Mouse (Mus musculus): Measurements from ENCODE around the gene Rhot2. TPM values are rescaled to one million over a fixed set of nuclear protein-coding genes. Genes with fewer than 3 reads are reported as not detected.

The Rhot2 gene
- polyA plus RNA-seq, 1 experiment from 2014 or later: 24.0 TPM

GRCm38 (mm10) chr17:25839455-25840235, 5.0 kb downstream of the Rhot2 start:
- no peak overlapping the region for H3K27ac ChIP-seq (ENCODE audit: poor library complexity, severe bottlenecking)
- no peak overlapping the region for H3K4me2 ChIP-seq
- no peak overlapping the region for H3K4me3 ChIP-seq
- no peaks in the 10 kb centered on the region for H3K9me3 ChIP-seq (replicated peaks)
- H3K9ac ChIP-seq: no peak overlapping the region
- 86% methylated on average over 14 of the region's 14 CpGs for WGBS
- no peak for ATAC-seq (ENCODE audit: insufficient number of reproducible peaks, low FRiP score)
- H3K4me1 ChIP-seq (replicated peaks): peaks cover 48% of the 10 kb centered on the region
- H3K27me3 ChIP-seq (replicated peaks): no peaks in the 10 kb centered on the region
- H3K36me3 ChIP-seq: peaks cover 64% of the 10 kb centered on the region

GRCm38 (mm10) chr17:25838904-25839303, 5.7 kb downstream of the Rhot2 start:
- Histone ChIP-seq H3K27me3 (replicated peaks) (no peaks in the 10 kb centered on the region), H3K4me1 (replicated peaks) (peaks cover 55% of the 10 kb centered on the region), H3K9me3 (replicated peaks) (no peaks in the 10 kb centered on the region), H3K4me3 (no peak overlapping the region), H3K27ac (ENCODE audit: poor library complexity, severe bottlenecking) (no peak overlapping the region), H3K36me3 (peaks cover 64% of the 10 kb centered on the region), H3K9ac (no peak overlapping the region), H3K4me2 (no peak overlapping the region)
- ATAC-seq (ENCODE audit: insufficient number of reproducible peaks, low FRiP score): no peak
- WGBS: 86% methylated on average over 4 of the region's 4 CpGs

DNA sequence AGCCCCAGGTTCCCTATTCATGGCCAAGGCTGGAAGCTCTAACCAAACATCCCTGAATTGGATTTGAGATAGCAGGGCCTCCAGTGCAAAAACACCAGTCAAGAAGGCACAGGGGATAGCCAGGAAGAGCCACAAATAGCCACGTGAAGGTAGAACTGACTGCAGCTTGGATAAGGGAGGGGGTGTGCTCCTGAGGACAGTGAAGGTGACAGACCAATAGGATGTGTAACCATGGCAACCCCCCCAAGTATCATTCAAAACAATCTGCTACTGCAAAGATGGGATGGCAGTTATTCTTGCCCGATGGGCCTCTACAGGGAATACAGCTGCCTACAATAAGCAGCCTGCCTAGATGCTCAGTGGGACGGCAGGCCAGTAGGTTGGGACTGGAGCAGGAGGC, 7.1 kb downstream of the Rhot2 start:
- H3K9ac ChIP-seq: peak overlapping the region; percentile 72; the same call in 1 of the 2 replicates
- H3K9me3 ChIP-seq (replicated peaks): no peaks in the 10 kb centered on the region
- 32% methylated on average over 3 of the region's 3 CpGs for WGBS
- no peaks in the 10 kb centered on the region for H3K27me3 ChIP-seq (replicated peaks)
- peaks cover 60% of the 10 kb centered on the region for H3K36me3 ChIP-seq
- ATAC-seq (ENCODE audit: insufficient number of reproducible peaks, low FRiP score): no peak
- peak overlapping the region; percentile 71 for H3K27ac ChIP-seq (ENCODE audit: poor library complexity, severe bottlenecking)
- peaks cover 49% of the 10 kb centered on the region for H3K4me1 ChIP-seq (replicated peaks)
- H3K4me2 ChIP-seq: peak overlapping the region; percentile 94
- H3K4me3 ChIP-seq: peak overlapping the region; percentile 46; the same call in 1 of the 2 replicates

- peak within 1 kb of the TSS; percentile 46 for H3K4me3 ChIP-seq
- WGBS: 3% methylated on average over 29 of the region's 29 CpGs
- H3K9me3 ChIP-seq (replicated peaks): no peaks in the 10 kb centered on the region
- H3K9ac ChIP-seq: peak within 1 kb of the TSS; percentile 72
- peak within 1 kb of the TSS; percentile 94 for H3K4me2 ChIP-seq
- H3K27ac ChIP-seq (ENCODE audit: poor library complexity, severe bottlenecking): peak within 1 kb of the TSS; percentile 71
- peak; percentile 10; the same call in 1 of the 2 replicates for ATAC-seq (ENCODE audit: insufficient number of reproducible peaks, low FRiP score)
- peaks cover 55% of the 10 kb centered on the region for H3K36me3 ChIP-seq
- H3K4me1 ChIP-seq (replicated peaks): peaks cover 49% of the 10 kb centered on the region
- H3K27me3 ChIP-seq (replicated peaks): no peaks in the 10 kb centered on the region
Observed at GRCm38 (mm10) chr17:25837076-25837410, 7.6 kb downstream of the Rhot2 start, which contains the start of gene Rhbdl1. Gene Rhbdl1 (minus strand): TSS chr17:25837295.

- peaks cover 54% of the 10 kb centered on the region for H3K4me1 ChIP-seq (replicated peaks)
- H3K4me2 ChIP-seq: peak overlapping the region; percentile 94
- H3K9me3 ChIP-seq (replicated peaks): no peaks in the 10 kb centered on the region
- H3K9ac ChIP-seq: peak overlapping the region; percentile 72
- H3K36me3 ChIP-seq: peaks cover 53% of the 10 kb centered on the region
- WGBS: 23% methylated on average over 23 of the region's 23 CpGs
- ATAC-seq (ENCODE audit: insufficient number of reproducible peaks, low FRiP score): no peak
- H3K27ac ChIP-seq (ENCODE audit: poor library complexity, severe bottlenecking): peak overlapping the region; percentile 71
- peak overlapping the region; percentile 46 for H3K4me3 ChIP-seq
- no peaks in the 10 kb centered on the region for H3K27me3 ChIP-seq (replicated peaks)
Observed at GRCm38 (mm10) chr17:25836397-25837075, 8.1 kb downstream of the Rhot2 start.

DNA sequence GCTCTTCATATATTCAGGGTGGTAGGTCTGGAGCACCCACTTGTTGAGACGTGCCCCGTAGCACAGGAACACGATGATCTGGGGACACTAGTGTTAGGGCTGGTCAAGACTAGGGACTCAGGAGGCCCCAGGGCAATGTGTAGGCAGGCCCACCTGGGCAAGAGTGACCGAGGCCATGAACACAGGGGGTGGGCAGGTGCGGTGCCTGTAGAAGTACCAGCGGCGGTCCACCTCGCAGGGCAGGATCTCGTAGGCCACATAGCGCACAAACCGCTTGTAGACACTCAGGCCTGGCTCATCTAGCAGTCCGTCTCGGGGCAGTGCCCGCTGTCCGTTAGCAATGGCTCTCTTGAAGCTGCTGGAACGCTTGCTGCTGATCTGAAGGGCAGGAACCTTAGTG, 8.8 kb downstream of the Rhot2 start:
- Histone ChIP-seq H3K27me3 (replicated peaks) (no peaks in the 10 kb centered on the region), H3K9me3 (replicated peaks) (no peaks in the 10 kb centered on the region), H3K36me3 (peaks cover 53% of the 10 kb centered on the region), H3K9ac (peak overlapping the region; percentile 72), H3K4me2 (peak overlapping the region; percentile 94), H3K27ac (ENCODE audit: poor library complexity, severe bottlenecking) (no peak overlapping the region), H3K4me1 (replicated peaks) (peaks cover 62% of the 10 kb centered on the region), H3K4me3 (0 out of 2 replicates have a peak overlapping the region, but pooled peaks have one; percentile 46)
- ATAC-seq (ENCODE audit: insufficient number of reproducible peaks, low FRiP score): no peak
- WGBS: 95% methylated on average over 16 of the region's 16 CpGs

DNA sequence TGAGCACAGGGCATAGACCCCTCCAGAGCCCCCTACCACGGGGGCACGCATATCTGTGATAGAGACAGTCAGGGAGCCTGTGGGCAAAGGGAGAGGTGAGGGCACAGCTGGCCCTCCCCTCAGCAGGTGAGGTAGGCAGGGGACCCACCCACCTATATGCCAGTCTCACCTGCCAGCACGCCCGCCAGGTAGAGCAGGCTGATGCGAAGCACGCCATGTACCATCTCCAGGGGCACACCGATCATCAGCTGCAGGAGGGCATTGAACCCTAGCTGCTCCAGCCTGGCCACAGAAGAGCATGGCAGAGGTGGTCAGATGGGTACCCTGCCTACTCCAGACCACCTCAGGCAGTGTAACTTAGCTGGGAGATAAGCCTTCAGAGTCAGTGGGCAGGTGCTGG, 9.3 kb downstream of the Rhot2 start:
- H3K9me3 ChIP-seq (replicated peaks): no peaks in the 10 kb centered on the region
- peaks cover 67% of the 10 kb centered on the region for H3K4me1 ChIP-seq (replicated peaks)
- peaks cover 53% of the 10 kb centered on the region for H3K36me3 ChIP-seq
- H3K4me3 ChIP-seq: peak overlapping the region; percentile 71; the same call in 1 of the 2 replicates
- ATAC-seq (ENCODE audit: insufficient number of reproducible peaks, low FRiP score): no peak
- 92% methylated on average over 7 of the region's 7 CpGs for WGBS
- H3K4me2 ChIP-seq: peak overlapping the region; percentile 94
- no peaks in the 10 kb centered on the region for H3K27me3 ChIP-seq (replicated peaks)
- H3K9ac ChIP-seq: peak overlapping the region; percentile 81; the same call in 1 of the 2 replicates
- H3K27ac ChIP-seq (ENCODE audit: poor library complexity, severe bottlenecking): no peak overlapping the region

GRCm38 (mm10) chr17:25834595-25835222, 9.9 kb downstream of the Rhot2 start:
- peaks cover 73% of the 10 kb centered on the region for H3K4me1 ChIP-seq (replicated peaks)
- no peak for ATAC-seq (ENCODE audit: insufficient number of reproducible peaks, low FRiP score)
- H3K27ac ChIP-seq (ENCODE audit: poor library complexity, severe bottlenecking): peak overlapping the region; percentile 98
- no peaks in the 10 kb centered on the region for H3K9me3 ChIP-seq (replicated peaks)
- H3K9ac ChIP-seq: peak overlapping the region; percentile 81
- peak overlapping the region; percentile 94 for H3K4me2 ChIP-seq
- H3K27me3 ChIP-seq (replicated peaks): no peaks in the 10 kb centered on the region
- H3K36me3 ChIP-seq: peaks cover 53% of the 10 kb centered on the region
- peak overlapping the region; percentile 71 for H3K4me3 ChIP-seq
- WGBS: 90% methylated on average over 12 of the region's 12 CpGs

- Histone ChIP-seq H3K9ac (peak overlapping the region; percentile 81), H3K27ac (ENCODE audit: poor library complexity, severe bottlenecking) (peak overlapping the region; percentile 98), H3K9me3 (replicated peaks) (no peaks in the 10 kb centered on the region), H3K4me1 (replicated peaks) (peaks cover 76% of the 10 kb centered on the region), H3K27me3 (replicated peaks) (no peaks in the 10 kb centered on the region), H3K4me3 (peak overlapping the region; percentile 71), H3K36me3 (peaks cover 49% of the 10 kb centered on the region), H3K4me2 (peak overlapping the region; percentile 94)
- WGBS: 31% methylated on average over 6 of the region's 6 CpGs
- ATAC-seq (ENCODE audit: insufficient number of reproducible peaks, low FRiP score): no peak
Observed at GRCm38 (mm10) chr17:25833961-25834594, 10.6 kb downstream of the Rhot2 start.

GRCm38 (mm10) chr17:25833291-25833663, 11.4 kb downstream of the Rhot2 start, which contains the start of gene Stub1:
Gene Stub1 (minus strand): TSS chr17:25833404.
- Histone ChIP-seq H3K27me3 (replicated peaks) (no peaks in the 10 kb centered on the region), H3K9me3 (replicated peaks) (no peaks in the 10 kb centered on the region), H3K4me3 (peak within 1 kb of the TSS; percentile 71), H3K4me1 (replicated peaks) (peaks cover 78% of the 10 kb centered on the region), H3K27ac (ENCODE audit: poor library complexity, severe bottlenecking) (peak within 1 kb of the TSS; percentile 98), H3K4me2 (peak within 1 kb of the TSS; percentile 94), H3K9ac (peak within 1 kb of the TSS; percentile 92), H3K36me3 (peaks cover 43% of the 10 kb centered on the region)
- WGBS: under 1% methylated on average over 24 of the region's 24 CpGs
- peak; percentile 83 for ATAC-seq (ENCODE audit: insufficient number of reproducible peaks, low FRiP score)

All from heart, embryonic 12.5 days (tissue).